Mouse (Mus musculus) natural killer cell, adult 2 months (primary cell): ENCODE measurements at regions not wholly inside any gene's neighbourhood (a gene's known extent, or its start where the extent isn't known, plus 50 kb on each side); places are given as distances from the start of the nearest gene placed in this dataset.

Experiments used
- DNase-seq, 2 experiments: peaks; one replicate each; pipeline ENCODE4 v3.0.0; 2022; ENCODE audit warnings: low spot score in 2 of 2

DNA sequence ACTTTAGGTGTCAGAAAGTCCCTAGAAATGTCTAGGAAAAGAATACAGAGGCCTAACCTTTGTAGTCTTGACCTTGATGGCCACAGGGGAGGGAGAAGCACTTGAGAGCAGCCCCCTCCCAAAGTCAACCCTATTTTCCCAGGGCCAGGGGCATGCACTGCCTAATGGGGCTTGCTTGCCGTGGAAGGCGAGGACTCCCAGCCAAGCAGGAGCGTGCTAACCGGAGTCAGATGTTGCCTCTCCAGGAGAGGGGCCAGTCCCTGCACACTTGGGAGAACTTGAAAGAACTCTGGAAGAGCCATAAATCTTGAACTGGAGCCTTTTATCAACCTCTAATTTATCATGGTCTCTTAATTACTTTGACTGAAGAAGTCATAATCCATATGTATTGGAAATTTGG, 712.7 kb downstream of the Vrk1 start:
- DNase-seq = no peak

DNA sequence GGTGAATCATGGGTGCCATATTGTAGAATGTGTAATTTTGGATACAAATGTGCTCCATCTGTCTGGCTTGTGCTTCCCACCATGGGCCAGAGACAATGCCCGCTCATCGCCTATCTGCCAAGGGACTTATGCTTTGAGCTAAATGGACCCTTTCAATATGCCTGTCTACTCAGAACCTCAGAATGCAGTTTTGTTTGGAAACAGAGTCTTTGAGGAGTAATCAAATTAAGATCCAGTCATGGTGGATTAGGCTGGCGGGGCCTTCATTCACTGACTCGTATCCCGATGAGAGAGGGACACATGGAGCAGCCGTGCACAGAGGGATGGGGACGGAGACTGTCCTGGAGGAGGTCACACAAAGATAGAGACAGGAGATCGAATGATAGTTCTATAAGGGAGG, 716.9 kb downstream of the Vrk1 start:
- no peak for DNase-seq

DNA sequence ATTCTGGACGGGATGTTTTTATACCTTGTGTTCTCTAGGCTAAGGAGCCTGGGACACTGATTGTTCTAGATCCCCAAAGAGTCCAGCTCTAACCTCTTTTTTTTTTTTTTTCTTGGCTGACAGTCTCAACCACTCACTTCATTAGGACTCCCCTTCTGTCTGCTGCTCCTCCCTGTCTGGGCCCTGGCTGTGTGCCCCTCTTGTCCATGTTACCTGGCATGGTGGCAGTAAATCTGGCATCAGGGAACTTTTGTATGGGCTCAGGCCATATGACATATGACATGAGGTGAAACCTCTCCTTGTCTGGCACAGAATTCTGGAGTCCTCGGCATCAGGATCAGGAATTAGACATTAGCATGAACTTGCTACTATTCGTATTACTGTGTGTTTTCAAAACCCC, 717.5 kb downstream of the Vrk1 start:
- no peak for DNase-seq

DNA sequence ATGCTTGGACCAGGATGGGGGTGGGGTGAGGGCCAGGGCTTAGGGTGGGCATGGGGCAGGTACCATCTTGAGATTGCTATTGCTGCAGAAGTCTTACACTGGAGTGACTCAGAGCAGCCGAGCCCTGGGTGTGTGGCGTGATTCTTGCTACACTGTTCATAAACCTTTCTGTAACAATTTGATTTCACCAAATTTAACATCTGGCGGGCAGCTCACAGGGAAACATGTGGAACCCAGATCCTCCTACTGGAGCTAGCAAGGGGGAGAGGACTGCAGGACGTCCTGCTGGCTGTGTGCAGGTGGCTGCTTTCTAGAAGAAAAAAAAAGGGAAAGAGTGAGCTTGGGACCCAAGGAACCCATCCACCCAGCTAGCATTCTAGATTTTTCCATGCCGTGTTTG, 719.7 kb downstream of the Vrk1 start:
- no peak for DNase-seq

DNA sequence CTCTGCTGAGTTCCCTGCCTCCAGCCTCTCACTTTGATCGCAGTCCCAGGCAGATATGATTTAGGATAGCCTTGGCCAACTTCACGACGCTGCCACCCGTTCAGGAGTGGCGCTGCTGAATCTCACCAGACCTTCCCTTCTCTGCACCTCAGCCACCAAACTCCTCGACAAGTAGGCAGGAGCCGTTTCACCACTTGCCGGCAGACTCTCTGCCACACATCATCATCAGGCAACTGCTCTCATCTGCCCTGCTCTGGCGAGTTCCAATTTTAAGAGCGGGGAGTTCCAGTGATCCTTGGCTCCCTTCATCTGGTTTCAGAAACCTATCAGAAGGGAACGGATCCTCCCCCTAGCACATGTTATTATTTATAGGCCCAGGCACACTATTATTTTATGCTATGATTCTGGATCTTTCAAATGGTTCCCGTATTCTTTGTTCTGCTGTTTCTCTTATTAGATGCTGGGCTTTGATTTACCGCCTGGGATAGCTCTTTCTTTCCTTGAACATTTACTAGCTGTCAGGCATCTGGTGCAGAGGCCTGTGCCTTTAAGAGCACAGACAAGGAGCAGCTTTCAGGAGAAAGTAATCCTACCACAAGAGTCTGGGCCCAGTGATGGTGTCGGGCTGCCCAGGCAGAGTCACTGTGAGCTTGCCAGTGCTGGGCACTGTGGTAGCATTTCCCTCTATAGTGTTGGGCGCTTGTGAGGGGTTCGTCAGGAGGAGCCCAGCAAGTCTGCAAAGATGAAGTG, 722.3 kb downstream of the Vrk1 start:
- no peak for DNase-seq

DNA sequence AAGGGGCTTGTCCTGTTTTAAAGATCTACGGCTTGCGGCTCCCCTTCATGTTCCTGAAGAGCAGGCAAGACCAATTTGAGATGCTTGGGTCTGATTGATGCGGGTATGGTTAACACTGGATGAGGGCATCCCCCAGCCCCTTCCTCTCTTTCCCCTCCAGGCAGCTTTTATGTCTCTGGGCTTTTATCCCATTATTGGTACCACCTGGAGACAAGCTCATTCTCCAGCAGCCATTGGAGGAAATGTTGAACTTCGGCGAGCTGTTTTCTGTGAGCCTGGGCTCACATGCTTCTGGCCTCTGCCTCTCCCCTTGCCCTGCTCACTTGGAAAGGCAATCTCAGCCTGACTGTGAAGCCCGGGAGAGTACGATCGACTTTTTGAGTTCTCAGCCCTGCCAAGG, 738.7 kb downstream of the Vrk1 start:
- no peak for DNase-seq

DNA sequence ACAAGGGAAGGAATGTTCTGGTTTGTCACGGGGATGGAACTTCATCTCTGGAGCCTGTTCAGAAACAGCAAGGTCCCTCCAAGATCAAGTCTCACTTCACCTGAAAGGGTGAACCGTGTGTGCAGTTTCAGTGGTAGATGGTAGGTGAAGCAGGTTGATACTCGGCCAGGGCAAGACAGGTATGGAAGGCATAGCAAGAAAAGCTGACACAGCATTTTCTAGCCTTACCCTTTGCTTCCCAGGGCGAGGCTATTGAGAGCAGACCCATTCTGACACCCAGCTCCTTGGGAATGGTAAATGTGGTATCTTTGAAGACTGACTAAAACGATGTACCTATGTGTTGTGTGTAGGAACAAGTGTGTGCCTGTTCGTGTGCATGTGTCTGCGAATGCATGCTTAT, 724.9 kb upstream of the 3110018I06Rik start:
- no peak for DNase-seq

DNA sequence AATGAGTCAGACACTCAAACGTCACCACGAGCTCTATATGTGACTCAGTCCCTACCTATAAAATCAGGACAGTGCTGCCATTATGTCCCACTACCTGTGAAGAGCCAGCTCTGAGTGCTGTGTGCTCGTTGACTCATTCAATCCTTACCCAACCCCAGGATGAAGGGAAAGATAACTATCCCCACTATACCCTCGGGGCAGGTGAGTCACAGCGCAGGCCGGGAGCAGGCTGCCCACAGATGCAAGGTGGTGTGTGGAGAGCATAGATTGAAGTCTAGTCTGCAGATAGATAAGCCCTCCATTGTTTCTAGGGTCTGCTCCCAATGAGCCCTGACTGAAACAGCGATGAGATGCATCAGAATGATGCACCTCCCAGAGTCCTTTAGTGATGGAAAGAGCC, 723.9 kb upstream of the 3110018I06Rik start:
- no peak for DNase-seq

DNA sequence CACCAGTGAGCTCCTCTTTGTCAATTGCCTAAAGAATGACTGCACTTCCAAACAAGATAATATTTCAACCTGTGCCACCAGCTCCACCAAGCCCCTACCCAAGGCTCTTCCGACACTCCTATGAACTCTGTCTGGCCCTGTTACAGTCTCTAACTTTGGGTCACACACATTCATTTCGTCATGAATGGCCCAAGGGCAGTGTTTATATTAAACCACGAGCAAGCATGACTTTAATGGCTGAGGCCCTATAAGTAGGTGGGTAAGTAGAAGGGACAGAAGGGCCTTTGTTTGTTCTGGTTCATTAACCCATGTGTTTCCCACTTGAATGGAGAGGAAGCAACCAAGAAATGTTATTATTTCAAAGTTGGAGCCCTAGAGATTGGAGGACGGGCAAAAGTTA, 714.9 kb upstream of the 3110018I06Rik start:
- DNase-seq = no peak

DNA sequence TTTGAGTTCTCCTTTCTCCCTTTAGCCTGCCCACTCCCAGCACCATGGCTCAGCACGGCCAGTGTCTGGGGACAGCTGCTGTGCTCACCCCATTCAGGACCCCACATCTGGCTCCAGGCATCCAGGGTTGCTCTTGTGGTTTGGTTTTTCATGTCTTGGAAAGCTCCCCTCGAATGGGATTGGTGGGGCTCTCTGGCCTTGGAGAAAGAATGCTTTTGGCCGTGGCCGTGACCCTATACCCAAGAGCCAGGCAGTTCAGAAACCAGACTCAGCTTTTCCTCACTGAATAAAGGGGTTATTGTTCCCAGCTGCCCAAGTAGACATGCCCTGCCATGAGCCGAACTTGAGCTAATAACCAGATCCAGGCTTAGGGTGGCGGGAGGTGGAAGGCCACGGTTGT, 691.8 kb upstream of the 3110018I06Rik start:
- DNase-seq = no peak

DNA sequence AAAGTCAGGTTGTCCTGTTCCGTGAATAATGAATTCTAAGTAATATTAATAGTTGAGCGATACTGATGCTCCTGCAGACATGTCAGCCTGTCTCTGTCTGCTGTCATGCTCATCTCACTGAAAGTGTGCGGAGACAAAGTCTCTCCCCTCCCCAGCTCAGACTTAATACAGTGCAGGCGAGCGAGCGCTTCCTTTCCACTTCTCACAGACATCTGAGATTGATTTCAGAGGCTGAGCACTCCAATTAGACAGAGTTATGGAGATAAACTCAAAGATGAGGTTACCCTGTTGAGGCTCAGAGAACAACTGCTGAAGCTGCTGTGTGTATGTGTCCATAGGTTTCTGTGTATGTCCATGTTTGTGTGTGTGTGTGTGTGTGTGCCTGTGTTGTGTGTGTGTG, 668.7 kb upstream of the 3110018I06Rik start:
- DNase-seq = no peak

DNA sequence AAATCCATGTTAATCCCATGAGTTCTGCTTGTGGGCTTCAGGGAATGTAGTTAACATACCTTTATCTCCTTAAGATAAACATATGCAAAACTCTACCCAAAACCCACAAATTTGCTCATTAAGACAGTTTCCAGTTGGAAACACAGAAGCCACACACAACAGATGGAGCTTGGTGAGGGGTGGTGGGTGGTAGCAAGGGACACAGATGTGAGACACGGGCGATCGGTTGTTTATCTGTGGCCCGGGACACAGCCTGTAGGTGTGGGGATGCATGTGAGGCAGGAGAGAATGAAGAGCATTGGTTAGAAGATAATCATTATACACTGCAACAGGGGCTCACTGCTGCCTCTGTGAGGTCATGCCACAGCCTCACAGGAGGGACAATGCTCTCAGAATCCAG, 666.1 kb upstream of the 3110018I06Rik start:
- DNase-seq = no peak

DNA sequence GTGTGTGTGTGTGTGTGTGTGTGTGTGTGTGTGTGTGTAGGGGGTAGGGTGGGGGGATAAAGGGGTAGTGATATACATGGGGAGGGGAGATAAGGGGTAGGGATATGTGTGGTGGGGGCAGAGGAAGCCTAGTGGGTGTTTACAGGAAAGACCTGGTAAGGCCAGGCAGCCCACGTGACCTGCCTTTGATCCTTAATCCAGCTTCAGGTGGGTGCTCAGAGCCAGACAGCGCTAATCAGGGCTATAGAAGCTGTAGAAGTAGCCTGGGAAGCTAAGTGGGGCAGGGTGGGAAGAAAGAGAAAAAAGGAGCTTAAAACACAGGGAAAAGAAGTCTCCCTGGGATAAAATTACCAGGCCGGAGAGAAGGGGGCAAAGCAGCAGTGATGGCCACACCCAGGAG, 659.9 kb upstream of the 3110018I06Rik start:
- no peak for DNase-seq

DNA sequence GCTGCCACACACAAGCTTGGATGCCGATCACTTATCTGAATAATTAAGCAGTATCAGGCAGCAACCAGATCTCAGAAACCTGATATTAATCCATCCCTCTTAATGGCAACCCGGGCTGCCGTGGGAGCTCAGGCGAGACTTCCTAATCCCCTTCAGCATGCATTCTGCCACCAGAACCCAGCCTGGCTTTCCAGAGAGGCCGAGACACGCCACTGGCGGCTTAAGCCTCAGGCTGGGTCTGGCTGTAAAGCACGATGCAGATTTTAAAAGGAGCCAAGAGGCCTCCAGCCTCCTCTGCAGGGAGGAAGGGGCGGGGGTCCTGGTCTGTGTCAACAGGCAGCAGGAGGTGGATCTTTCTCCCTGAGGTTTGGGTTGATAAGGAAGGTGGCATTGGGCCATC, 659.1 kb upstream of the 3110018I06Rik start:
- DNase-seq = no peak

DNA sequence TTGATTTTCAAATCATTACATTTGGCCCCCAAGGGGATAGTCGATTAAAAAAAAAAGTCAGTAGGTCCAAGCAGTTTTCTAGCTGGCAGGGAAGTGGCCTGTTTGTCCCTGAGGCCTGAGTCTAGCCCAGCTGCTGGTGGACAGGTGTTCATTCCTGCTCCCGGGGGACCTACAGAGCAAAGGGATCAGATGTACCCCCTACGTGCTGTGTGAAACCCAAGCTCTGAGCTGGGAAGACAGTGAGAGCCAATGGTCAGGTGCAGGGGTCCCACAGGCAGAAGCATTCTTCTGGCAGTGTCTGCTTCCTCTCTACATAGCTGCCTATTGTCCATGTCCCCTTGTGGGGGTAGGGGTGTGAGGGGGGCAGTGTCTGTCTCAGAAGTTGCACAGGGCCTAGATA, 653.2 kb upstream of the 3110018I06Rik start:
- DNase-seq = no peak

DNA sequence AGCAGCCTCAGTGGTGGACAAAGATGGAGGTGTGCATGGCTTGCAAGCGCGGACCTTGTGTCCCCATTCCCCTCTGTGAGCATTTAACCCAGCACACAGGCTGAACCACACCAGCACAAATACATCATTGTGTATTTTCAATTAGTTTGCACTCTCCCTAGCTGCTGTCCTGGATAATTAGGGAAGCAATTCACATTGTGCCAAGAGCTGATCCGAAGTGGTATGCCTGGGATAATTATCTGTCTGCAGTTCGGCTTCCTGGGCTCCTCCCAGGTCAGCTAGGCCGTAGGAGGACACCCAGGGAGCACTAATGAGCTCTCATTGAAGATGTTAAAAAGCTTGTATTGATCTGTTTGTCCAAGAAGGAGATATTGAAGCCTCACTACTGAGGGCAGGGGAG, 648.8 kb upstream of the 3110018I06Rik start:
- DNase-seq = no peak

DNA sequence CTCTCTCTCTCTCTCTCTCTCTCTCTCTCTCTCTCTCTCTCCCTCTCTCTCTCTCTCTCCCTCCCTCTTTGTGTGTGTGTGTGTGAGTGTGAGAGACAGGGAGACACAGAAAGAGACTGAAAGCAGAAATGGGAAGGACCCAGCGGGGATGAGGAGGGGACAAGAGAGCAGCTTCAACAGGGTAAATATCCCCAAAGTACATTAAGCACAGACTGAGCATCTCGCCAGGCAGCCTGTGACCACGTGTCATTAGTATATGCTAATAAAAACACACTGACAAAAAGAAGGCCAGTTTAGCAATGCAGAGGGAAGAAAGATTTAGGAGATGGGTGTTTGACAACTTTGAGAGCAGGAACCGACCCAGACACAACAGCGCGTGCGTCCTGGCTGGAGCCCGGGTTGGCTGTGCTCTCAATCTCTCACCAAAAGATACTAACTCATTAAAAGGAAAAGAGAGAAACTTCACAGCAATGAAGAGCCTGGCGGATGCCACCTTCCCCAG, 648.2 kb upstream of the 3110018I06Rik start:
- no peak for DNase-seq

DNA sequence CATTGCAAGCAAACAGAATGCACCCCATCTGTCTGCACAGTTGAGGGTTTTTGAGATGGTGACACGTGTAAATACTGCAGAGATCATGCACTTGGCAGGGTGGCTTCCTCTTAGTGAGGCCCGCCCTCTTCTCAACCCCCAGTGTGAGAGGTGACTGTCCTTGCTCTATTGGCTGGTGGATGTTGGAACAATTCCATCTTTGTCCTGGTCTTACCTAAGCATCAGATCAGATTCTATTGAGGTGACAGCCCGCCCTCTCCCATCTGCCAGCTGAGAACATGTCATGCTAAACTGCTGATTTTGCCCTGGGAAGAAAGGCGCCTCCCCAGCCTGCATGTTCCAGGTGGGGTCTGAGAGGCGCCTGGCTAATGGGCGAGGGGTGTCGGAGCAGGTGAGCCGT, 646.4 kb upstream of the 3110018I06Rik start:
- no peak for DNase-seq

DNA sequence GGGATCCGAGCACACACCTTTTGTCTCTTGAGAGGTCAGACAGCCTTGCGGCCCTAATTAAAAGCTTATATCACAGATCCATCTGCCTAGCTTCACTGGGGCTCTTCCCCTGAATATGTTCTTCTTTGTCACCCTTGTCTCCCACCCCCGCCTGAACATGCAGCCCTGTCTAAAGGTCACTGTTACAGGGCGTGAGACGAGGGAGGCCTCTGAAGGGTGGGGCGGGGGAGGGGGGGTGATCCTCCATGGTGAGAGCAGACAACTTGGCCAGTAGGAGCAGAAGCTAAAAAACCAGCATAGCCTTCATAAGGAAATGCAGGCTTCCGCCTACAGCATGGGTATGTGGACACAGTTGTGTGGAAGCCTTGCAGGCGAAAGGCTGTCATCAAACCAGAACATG, 646.0 kb upstream of the 3110018I06Rik start:
- DNase-seq = no peak

DNA sequence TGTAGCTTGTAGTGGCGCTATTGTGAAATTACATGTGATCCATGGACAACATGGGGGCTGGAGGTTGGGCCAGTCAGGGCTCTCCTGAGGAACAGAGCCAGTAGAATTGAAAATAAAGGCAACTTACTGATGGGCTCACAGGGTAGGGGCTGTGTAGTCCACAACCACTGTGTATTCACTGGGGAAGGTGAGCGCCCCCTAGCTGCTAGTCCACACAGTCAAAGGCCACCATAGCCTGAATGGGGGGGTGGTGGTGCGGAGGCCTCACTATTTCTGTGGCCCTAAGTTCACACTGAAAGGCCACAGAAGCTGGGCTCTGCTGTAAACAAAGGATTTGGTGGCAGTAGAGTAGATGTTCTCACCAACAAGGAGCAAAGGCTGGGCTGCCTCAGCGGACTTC, 636.8 kb upstream of the 3110018I06Rik start:
- DNase-seq = no peak

DNA sequence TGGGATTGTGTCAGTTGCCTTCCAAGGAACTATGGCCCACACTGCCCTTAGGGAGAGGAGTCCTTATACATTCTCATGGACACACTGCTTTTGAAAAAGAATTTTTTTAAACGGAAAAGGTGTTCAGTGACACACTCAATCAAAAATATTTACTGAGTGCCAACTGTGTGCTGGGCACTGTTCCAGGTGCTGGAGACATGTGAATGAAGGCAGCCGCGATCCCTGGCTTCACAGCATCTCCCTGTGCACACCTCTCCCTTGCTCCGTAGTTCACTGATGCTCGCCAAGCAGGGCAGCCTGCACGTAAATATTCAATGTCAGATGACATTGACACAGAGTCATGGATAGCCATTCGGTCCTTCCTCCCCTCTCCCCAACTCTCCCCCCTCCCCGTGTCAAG, 635.7 kb upstream of the 3110018I06Rik start:
- no peak for DNase-seq

DNA sequence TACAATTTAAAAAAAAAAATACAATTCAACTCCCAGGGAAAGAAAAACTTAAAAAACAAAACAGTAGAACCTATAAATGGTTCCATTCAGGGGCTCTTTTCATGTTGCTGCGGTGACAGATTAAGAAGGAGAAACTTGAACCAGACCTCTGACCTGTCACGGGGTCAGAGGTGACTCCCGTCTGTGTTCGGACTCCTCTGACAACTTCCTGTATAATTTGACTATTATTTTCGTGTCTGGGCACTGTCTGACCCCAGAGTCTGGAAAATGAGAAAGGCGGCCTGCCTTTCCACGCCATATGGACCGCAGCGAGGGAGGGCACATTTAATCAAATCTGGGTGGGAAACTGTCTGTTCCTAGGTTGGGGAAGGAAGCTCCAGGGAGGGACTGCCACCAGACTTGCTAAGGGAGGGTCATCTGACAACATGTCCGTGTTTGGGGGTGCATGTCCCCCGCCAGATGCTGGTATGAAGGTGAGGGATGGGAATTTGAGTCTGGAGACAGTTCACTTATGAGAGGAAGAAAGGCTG, 634.7 kb upstream of the 3110018I06Rik start:
- no peak for DNase-seq

DNA sequence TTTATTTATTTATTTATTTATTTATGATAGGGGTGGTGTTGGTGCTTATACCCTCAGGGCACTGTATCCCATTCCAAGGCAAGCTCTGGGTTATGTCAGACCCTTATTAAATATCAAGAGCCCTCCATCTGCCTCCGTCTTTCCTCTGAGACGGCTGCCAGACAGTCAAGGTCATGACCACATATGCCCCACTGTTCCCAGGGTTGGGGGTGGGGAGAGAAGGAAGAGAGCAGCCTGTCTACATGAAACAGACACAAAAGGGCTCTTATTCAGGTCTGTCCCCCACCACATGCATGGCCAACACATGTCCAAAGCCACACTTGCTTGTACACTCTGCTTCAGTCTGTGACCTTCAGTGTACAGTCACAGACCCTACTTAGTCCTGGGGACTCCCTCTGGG, 632.9 kb upstream of the 3110018I06Rik start:
- DNase-seq = no peak

DNA sequence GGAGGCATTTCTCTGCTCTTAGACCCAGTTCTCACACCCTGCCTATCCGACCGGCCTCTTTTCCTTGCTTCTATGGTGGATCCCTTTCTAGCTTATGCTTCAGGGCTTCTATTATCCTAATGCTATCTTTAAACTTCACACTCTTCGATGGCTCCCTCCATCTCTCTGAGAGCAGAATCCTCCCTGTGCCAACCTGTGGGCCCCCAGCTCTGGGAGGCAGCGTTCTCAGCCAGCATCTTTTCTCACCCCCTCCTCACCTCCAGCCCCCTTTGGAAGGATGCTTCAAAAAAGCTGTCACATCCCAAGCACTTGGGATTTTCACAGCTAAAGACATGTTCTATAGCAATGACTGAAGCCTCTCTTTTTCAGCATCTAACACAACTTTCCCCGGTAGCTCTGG, 626.8 kb upstream of the 3110018I06Rik start:
- no peak for DNase-seq
